Mouse (Mus musculus) thymus, postnatal 4 days (tissue): ENCODE data around the gene Mycl.
"Not testable (repeated sequence)": the region's sequence is repeated elsewhere in the genome, so short reads cannot be mapped to it uniquely, and the experiment has no call there.

ENCODE experiments used
- DNase-seq: peaks from one replicate; pipeline ENCODE4 v3.0.0; 2021

The Mycl gene

DNA sequence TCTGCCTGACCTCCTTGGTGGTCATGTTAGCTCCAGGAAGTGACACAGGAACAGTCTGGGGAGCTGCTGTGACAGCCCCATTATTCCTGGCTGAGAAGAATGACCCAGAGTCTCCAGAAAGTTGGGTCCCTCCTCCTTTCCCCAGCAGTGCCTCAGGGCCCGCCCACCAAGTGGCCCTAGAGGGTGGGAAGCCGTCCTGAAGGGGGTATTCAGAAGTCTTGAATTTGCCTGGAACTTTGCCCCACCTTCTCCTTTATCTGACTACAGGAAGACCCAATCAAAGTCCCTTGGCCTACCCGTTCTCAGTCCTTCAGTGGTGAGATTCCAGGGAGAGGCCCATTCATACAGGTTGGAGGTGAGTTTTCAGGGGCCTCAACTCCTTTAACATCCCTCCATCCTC is 13.5 kb upstream of the Mycl start:
- DNase-seq, result no peak

DNA sequence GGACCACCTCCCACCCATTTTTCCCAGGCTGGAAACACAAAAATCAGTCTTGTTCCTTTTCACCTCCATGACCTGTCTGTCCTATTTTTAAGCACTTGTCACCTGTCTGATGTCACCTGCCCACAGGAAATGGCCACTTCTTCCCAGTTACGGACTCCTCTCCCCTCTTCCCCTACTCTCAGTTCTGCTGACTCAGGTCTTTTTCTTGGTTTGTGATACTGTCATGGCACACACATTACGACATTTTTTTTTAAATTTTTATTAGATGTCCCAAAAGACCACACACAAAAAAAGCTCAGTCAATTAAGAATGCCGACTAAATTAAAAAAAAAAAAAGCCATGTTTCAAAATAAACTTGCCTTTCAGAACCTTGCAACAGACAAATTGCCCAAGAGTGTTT is 12.9 kb upstream of the Mycl start:
- no peak for DNase-seq

DNA sequence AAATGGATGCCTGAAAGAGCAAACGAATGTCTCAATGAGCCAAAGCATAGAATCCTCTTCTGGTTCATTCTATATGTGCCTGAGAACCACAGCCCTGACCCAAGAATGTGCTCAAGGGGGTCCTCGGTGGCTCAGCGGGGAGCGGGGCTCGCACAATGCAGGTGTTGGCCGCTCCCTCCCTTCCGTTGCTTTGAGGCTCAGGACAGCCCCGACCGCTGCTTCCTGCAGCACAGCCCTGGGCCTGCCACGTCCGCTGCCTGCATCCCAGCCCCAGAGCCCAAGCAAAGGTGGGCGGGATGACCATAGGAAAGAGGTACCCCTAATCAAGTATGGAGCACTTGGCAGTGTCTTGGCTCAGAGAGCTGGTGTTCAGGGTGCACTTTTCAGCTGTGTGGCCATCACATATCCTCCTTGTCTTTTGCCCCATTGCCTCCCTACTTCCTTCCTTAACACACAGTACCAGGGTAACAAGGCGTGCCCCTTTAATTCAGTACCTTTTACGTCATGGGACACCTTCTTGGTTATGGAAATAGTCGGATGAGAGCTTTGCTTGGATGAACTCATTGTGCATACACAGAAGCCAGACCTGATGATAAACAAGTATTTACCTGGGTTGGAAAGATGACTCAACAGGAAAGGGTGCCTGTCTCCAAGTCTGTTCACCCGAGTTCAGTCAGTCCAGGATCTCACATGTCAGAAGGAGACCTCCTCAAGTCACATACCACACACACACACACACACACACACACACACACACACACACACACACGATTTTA is 11.8 kb upstream of the Mycl start:
- peak; percentile 69 for DNase-seq

DNA sequence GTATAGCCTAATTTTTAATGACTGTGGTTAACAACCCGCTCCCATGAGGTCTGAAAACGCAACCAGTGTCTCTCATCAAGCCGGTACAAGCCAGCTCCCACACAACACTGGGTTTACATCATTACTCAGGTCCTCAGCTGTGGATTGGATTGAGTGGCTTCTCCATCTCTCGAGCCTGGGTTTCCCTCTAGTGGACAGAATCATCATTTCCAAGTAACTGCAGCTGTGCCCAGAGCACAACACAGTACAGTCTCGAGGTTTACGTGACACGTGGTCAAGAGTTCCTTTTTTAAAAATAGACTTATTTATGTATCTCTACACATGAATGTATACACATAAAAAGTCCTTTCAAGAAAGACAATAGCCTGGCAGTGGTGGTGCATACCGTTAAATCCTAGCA is 10.3 kb upstream of the Mycl start:
- DNase-seq, result peak; percentile 56

DNA sequence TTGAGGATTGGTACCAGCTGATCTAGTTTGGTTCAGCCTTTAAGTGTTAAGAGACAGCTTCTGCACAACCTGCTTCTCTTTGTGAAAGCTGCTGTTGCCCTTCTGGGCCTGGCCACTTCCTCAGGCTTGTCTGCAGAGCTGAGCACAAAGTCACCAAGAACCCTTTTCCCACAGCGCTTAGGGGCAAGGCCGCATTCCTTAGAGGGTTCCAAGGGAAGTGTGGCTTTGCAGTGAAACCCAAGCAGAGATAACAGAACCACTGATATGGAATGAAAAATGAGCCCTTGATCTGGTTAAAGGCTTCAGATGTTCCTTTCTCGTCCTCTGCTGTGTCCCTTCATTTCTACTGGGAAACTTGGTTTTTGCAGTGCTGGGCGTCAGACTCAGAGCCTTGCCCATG is 8.0 kb upstream of the Mycl start:
- DNase-seq, result no peak

DNA sequence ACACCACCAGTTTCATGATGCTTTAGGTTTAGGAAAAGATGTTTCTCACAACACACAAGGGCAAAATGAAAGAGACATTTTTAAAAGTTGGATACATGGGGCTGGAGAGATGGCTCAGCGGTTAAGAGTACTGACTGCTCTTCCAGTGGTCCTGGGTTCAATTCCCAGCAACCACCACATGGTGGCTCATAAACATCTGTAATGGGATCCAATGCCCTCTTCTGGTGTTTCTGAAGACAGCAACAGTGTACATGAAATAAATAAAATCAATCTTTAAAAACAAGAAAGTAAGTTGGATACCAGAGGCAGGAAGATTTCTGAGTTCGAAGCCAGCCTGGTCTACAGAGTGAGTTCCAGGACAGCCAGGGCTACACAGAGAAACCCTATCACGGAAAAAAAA is 7.4 kb upstream of the Mycl start:
- DNase-seq, result peak; percentile 54

DNA sequence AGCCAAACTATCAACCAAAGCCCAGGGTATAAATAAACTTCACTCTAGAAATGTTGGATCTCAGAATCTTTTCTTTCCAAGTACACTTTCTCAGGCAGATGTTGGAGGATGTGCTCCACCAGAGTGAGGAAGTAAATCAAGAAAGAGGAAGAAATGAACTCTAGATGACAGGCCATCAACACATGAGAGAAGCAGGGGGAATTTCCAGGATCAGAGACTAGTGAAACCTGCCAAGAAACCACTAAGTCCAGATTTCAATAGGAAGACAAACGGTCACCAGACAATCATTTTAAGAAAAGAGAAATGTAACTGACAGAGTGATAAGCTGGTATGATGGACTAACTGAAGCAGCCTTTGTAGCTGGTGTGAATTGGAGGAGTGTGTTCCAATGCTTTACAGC is 4.3 kb upstream of the Mycl start:
- DNase-seq, result no peak

DNA sequence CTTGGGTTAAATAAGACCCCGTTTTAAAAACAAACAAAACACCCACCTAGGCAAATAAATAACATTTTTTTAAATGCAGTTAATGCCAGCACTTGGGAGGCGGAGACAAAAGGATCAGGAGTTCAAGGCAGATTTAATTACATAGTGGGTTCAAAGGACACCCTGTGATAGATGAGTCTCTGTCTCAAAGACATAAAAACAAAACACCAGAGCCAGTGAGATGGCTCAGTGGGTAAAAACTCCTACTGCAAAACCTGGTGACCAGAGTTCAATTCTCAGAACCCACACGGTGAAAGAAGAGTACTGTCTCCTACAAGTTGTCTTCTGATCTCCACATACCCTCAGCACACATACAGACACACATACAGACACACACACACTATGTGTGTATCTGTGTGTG is 3.2 kb upstream of the Mycl start:
- no peak for DNase-seq

DNA sequence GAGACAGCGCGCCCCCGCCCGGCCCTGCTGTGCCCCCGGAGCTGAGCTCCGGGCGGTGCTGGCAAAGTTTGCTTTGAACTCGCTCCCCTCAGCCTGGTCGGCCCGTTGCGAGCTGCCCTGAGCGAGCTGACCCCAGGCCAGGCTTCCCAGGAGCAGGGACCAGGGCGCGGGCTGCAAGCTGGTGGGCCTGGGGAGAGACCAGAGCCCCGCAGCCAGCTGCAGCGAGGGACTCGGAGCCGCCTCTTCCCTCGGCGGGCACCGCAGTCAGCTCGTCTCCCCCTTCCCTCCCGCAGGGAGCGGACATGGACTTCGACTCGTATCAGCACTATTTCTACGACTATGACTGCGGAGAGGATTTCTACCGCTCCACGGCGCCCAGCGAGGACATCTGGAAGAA is 767 bp downstream of the Mycl start:
- no peak for DNase-seq

DNA sequence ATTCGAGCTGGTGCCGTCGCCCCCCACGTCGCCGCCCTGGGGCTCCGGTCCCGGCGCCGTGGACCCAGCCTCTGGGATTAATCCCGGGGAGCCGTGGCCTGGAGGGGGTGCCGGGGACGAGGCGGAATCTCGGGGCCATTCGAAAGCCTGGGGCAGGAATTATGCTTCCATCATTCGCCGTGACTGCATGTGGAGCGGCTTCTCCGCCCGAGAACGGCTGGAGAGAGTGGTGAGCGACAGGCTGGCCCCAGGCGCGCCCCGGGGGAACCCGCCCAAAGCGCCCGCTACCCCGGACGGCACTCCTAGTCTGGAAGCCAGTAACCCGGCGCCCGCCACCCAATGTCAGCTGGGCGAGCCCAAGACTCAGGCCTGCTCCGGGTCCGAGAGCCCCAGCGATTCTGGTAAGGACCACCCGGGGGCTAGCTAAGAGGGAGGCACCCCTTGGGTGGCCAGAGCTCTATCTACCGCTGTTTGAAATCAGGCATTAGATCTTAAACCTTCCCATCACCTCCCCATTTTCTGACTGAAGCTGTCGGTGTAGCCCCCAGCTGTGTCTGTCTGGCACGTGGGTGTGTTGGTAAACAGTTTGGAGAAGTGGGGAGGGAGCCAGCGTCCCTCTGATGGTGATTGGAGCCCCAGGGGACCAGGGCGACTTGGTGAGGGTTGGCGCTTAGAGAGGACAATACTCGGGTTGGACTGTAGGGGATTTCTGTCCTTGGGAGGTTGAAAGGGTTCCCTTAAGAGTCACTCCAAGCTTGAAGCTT is 1.3 kb downstream of the Mycl start:
- peak; percentile 58 for DNase-seq

DNA sequence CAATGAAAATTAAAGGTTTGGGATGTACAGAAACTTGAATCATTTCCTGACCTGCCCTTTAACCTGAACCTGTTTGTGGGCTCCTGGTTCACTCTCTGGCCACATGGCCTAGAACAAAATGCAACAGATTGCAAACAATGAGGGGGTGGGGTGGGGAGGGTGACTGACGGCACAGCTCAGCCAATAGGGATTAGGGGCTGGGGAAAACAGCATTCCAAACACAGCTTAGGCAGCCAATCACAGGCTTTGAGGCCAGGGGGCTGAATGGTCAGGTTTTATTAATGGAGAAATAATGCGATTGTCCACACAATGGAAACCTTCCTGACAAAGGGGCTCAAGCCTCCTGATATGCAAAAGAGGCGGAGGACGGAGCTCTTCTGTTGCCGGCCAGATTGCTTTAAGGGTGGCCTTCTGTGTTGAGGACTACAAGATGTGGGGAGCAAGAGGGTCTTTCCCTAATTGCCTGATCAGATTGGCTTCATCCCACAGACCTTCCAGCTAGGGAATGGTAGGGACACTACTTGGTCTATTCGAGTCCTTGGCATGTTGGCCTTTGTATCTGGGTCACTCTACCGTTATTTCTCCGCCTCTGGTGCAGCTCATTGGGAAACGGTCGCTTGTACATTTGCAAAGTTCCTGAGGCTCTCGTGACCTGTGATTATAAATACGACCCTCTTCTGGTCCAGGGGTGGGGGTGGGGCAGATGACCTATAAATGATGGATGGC is 3.2 kb downstream of the Mycl start:
- DNase-seq, result no peak

DNA sequence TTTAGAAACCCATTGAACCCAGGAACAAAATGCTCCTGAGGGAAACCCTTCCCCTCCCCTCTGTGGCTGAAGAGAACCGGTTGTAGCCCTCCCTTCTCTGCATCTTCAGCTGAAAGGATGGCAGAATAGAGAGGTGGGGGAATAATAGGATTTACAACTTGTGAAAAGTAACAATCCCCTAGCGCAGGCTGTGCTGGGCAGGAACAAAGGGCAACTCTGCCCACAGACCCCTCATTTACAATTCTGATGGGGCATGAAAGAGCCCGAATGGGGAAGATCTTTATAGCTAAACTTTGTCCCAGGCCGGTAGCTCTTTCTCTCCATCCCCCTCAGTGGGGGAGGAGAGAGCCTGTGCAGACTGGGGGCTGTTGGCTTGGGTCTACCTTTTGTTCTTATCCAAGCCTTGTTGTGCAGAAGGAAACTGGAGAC is 3.8 kb downstream of the Mycl start:
- DNase-seq, result no peak

DNA sequence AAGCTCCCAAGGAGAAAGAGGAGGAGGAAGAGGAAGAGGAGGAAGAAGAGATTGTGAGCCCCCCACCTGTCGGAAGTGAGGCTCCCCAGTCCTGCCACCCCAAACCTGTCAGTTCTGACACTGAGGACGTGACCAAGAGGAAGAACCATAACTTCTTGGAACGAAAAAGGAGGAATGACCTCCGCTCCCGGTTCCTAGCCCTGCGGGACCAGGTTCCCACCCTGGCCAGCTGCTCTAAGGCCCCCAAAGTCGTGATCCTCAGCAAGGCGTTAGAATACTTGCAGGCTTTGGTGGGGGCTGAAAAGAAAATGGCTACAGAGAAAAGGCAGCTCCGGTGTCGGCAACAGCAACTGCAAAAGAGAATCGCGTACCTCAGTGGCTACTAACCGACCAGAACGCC is 4.7 kb downstream of the Mycl start:
- no peak for DNase-seq

DNA sequence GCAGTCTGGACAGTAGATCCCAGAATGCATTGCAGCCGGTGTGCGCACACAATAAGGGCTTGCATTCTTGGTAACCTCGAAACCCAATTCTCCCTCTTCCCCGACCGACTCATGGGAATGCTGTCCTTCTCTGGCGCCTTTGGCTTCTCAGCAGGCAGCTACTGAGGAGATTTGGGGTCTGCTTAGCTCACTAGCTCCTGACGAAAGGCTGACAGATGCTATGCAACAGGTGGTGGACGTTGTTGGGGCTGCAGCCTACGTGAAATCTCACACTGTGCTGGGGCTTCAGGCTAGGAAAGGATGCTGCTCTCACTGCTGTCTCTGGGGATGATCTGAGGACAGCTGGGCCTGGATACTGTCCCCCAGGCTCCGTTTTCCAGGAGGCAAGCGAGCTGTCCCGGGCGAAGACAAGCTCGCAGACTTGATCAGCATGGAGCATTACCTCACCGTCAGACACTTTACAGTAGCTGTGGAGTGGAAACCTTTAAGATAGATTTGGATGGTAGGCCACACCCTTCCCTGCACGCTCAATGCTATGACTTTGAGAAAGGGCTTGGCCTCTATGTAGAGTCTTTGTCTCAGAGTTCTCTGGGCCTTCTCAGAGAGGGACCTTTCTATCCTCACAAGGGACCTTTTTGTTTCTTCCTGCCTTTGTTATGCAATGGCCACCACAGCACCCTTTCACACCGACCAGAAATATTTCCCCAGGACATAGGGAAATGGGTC is 5.3 kb downstream of the Mycl start:
- no peak for DNase-seq

DNA sequence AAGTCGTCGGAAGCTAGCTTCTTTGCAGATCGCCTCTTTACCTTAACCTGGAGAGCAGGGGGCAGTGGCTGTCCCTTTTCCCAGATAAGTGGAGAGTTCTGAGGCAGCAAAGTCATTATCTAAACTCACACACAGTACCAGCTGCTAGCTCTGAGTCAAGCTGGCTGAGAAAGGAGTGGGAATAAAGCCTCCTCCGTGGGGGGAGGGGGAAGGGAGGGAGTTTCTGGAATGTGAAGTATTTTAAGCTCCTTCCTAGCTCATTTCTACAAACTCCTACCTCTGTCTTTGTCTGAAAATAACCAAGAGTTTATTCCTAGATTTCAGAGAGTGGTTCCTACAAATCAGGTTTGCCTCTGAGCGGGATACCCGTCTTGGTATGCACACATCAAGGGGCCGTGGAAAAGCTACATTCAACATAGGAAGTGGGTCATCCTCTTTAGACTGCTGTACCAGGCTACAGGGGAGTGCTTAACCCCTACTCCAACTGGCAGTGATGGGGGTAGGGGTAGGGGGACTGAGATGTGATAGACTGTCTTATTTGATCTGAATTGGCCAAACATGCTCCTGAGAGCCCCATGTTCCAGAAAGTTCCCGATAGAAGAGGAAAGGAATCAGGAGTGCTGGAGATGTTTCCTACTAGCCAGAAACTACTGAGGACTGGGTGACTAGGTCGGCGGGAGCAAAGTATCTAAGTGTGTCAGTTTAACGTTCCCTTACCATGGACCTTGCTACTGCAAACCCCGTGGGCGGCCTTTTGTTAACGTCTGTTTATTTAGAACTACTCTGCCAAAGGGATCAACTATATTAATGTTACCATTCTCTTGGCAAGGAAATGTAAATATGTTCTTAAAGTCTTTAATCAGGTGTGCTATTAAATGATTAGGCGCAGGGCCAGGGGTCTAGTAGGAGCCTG is 9.9 kb downstream of the Mycl start:
- DNase-seq, result no peak

DNA sequence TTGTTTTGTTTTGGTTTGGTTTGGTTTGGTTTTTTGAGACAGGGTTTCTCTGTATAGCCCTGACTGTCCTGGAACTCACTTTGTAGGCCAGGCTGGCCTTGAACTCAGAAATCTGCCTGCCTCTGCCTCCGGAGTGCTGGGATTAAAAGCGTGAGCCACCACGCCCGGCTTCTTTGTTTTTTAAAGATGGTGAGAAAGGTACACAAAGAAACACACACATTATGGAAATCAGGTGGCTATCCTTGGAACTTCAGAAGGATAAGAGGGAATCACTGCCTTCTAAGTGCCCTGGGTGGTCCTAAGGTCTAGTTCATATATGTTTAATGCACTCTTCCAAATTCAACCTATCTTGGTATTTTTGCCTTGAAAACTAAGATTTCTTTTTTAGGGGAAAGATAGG is 17.0 kb downstream of the Mycl start:
- not testable (repeated sequence) for DNase-seq

DNA sequence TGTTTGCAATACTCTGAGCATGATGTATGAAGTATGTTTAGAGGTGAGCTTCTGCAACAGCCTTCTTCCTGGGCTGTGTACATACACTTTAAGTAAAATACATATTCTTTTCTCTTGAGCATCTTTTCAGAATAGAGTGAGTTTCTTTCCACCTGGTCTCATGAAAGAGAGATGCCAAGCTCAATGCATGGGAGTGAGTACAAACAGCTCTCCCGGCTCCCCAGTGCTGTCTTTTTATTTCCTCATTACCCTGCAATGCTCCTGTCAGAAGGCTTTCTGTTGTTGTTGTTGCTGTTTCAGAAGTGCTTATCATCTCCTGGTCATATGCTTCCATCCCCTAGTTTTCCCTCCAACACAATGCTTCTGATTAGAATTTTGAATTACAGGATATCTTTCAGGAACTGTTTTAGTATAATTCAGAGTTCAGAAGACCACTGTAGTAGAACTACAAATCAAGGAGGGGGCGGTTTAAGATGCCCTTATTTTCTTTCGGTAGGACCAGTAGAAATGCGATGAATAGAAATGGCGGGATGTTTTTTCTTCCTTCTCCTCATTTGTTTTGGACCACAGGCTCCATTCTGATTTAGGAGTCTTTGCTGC is 18.0 kb downstream of the Mycl start:
- DNase-seq, result no peak

DNA sequence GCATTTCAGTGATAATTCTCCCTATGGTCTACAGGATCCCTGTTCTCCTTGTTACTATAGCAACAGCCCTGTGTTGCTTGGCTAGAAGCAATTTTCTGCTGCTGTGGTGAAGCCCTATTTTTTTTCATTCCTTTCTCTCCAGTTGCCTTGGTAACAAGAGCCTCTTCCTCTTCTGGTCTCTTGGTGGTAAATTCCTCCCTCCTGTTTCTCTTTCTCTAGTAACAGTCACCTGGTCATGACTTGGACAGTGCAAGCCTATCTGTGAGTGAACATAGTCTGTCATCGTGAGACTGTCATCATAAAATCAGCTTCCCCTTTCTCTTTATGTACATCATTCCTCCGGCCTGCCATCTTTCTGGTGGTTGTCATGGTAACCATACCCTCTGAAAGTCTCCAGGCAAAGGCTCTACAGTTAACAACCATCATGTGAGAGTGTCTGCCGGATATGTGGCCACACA is 18.5 kb downstream of the Mycl start:
- DNase-seq, result no peak

DNA sequence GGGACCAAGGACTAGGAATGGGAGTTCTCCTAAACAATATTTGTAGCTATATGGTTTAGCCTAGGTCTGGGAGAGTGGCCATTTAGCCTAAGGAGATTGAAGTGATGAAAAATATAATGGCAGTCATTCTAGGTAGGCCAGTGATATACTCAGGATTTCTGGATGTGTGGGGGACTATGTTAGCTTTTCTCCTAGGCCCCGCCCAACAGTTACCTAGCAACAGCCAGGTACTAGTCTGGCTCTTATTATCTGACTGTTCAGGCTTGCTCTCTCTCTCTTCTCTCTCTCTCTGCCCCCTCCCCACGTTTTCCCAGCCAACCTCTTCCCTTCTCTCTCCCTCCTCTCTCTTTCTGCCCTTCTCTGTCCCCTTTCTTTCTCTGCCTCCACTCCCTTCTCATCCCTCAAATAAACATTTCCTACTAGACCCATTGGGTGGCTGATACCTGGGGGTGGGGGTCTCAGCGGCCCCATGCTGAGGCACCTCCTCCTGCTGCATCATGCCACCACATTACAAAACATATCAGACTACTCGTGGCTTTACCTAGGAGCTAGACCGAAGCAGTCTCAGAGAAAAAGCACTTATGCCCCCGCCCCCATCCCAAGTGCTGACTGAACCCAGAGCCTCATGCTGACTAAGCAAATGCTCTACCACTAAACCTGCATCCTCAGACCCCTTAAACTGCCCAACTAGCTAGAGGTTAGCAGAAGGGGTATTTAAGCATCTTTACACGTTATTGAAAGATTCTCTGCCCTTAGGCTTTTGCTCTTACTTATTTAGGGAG is 19.2 kb downstream of the Mycl start:
- DNase-seq, result no peak

DNA sequence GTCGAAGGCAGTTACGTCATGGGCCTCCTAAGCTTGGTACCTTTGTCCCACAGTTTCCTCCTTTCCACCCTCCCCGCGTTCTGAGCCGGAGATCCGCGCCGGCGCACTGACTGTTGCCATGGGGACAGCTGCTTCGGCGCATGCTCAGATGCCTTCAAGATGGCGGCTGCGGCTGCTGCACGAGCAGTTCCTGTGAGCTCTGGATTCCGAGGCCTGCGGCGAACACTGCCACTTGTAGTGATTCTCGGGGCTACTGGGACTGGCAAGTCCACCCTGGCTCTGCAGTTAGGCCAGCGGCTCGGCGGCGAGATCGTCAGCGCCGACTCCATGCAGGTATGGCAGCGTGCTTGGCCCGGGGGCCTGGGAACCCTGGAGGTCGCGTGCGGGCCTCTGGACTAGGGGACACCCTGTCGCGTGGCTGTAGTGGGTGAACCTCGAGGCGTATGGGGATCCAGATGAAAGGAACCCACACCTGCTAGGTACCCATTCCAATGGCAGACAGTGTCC is 21.1 kb downstream of the Mycl start, which contains the start of gene Trit1:
TSS of gene Trit1 (plus strand) at position 147 of the 507 bp plus-strand sequence.
- peak; percentile 96 for DNase-seq
